Mouse (Mus musculus): ENCODE data around the gene Aktip. TPM values are rescaled to one million over a fixed set of nuclear protein-coding genes. Genes with fewer than 3 reads are reported as not detected.

Gene Aktip
- 45.2 and 47.5 TPM in 2 replicates for polyA plus RNA-seq (2015; fragmentation: Nextera tagmentation; extraction: Ambion mirVana)

- Histone ChIP-seq H3K9me3 (replicated peaks) (no peaks in the 10 kb centered on the region), H3K36me3 (no peaks in the 10 kb centered on the region), H3K4me1 (replicated peaks) (peaks cover 5% of the 10 kb centered on the region; the same call in 1 of the 2 replicates), H3K4me2 (no peak within 1 kb of the TSS), H3K27me3 (no peaks in the 10 kb centered on the region), H3K27ac (no peak within 1 kb of the TSS), H3K4me3 (no peak within 1 kb of the TSS), H3K9ac (no peak within 1 kb of the TSS)
- no peak for ATAC-seq (replicated peaks; ENCODE audit: insufficient number of reproducible peaks, insufficient read depth, low FRiP score, low read depth)
- 91% methylated on average over 7 of the region's 7 CpGs for WGBS
Measured at GRCm38 (mm10) chr8:91199876-91200275, at the start of gene Aktip. Aktip (minus strand) TSS chr8:91199976.

- Histone ChIP-seq H3K9ac (no peak overlapping the region), H3K4me2 (no peak overlapping the region), H3K9me3 (replicated peaks) (no peaks in the 10 kb centered on the region), H3K4me1 (replicated peaks) (peaks cover 13% of the 10 kb centered on the region), H3K4me3 (no peak overlapping the region), H3K36me3 (no peaks in the 10 kb centered on the region), H3K27me3 (no peaks in the 10 kb centered on the region), H3K27ac (no peak overlapping the region)
- ATAC-seq (replicated peaks; ENCODE audit: insufficient number of reproducible peaks, insufficient read depth, low FRiP score, low read depth) = no peak
- 79% methylated on average over 4 of the region's 4 CpGs for WGBS
Measured at GRCm38 (mm10) chr8:91245821-91246454, 46.2 kb upstream of the Aktip start.

- Histone ChIP-seq H3K9ac (no peak overlapping the region), H3K36me3 (no peaks in the 10 kb centered on the region), H3K4me3 (no peak overlapping the region), H3K4me2 (no peak overlapping the region), H3K9me3 (replicated peaks) (no peaks in the 10 kb centered on the region), H3K27ac (no peak overlapping the region), H3K4me1 (replicated peaks) (peaks cover 10% of the 10 kb centered on the region), H3K27me3 (no peaks in the 10 kb centered on the region)
- no peak for ATAC-seq (replicated peaks; ENCODE audit: insufficient number of reproducible peaks, insufficient read depth, low FRiP score, low read depth)
- WGBS = 79% methylated on average over 1 of the region's 1 CpGs
Measured at GRCm38 (mm10) chr8:91242721-91243120, 42.9 kb upstream of the Aktip start.

- no peak overlapping the region for H3K9ac ChIP-seq
- no peak overlapping the region for H3K4me2 ChIP-seq
- no peak overlapping the region for H3K27ac ChIP-seq
- no peaks in the 10 kb centered on the region for H3K36me3 ChIP-seq
- no peaks in the 10 kb centered on the region for H3K27me3 ChIP-seq
- WGBS = 59% methylated on average over 8 of the region's 8 CpGs
- 0 out of 2 replicates have a peak, but pooled peaks have one; percentile 31 for ATAC-seq (replicated peaks; ENCODE audit: insufficient number of reproducible peaks, insufficient read depth, low FRiP score, low read depth)
- peaks cover 10% of the 10 kb centered on the region for H3K4me1 ChIP-seq (replicated peaks)
- no peak overlapping the region for H3K4me3 ChIP-seq
- H3K9me3 ChIP-seq (replicated peaks) = no peaks in the 10 kb centered on the region
Measured at GRCm38 (mm10) chr8:91241873-91242519, 42.2 kb upstream of the Aktip start.

GRCm38 (mm10) chr8:91241371-91241770 is 41.6 kb upstream of the Aktip start:
- H3K27me3 ChIP-seq = no peaks in the 10 kb centered on the region
- H3K9ac ChIP-seq = no peak overlapping the region
- peaks cover 10% of the 10 kb centered on the region for H3K4me1 ChIP-seq (replicated peaks)
- H3K27ac ChIP-seq = no peak overlapping the region
- 74% methylated on average over 5 of the region's 5 CpGs for WGBS
- H3K9me3 ChIP-seq (replicated peaks) = no peaks in the 10 kb centered on the region
- H3K36me3 ChIP-seq = no peaks in the 10 kb centered on the region
- no peak overlapping the region for H3K4me3 ChIP-seq
- no peak for ATAC-seq (replicated peaks; ENCODE audit: insufficient number of reproducible peaks, insufficient read depth, low FRiP score, low read depth)
- no peak overlapping the region for H3K4me2 ChIP-seq

GRCm38 (mm10) chr8:91237191-91237590 is 37.4 kb upstream of the Aktip start:
- Histone ChIP-seq H3K9me3 (replicated peaks) (no peaks in the 10 kb centered on the region), H3K27me3 (no peaks in the 10 kb centered on the region), H3K9ac (no peak overlapping the region), H3K27ac (no peak overlapping the region), H3K36me3 (0 out of 2 replicates have a peak, but pooled peaks cover 1% of the 10 kb centered on the region), H3K4me1 (replicated peaks) (peaks cover 5% of the 10 kb centered on the region), H3K4me2 (no peak overlapping the region), H3K4me3 (no peak overlapping the region)
- 77% methylated on average over 2 of the region's 2 CpGs for WGBS
- no peak for ATAC-seq (replicated peaks; ENCODE audit: insufficient number of reproducible peaks, insufficient read depth, low FRiP score, low read depth)

- Histone ChIP-seq H3K9ac (no peak overlapping the region), H3K27ac (no peak overlapping the region), H3K36me3 (peaks cover 9% of the 10 kb centered on the region; the same call in 1 of the 2 replicates), H3K27me3 (no peaks in the 10 kb centered on the region), H3K4me2 (no peak overlapping the region), H3K4me3 (no peak overlapping the region), H3K9me3 (replicated peaks) (no peaks in the 10 kb centered on the region), H3K4me1 (replicated peaks) (no peaks in the 10 kb centered on the region)
- WGBS = 88% methylated on average over 2 of the region's 2 CpGs
- no peak for ATAC-seq (replicated peaks; ENCODE audit: insufficient number of reproducible peaks, insufficient read depth, low FRiP score, low read depth)
Measured at GRCm38 (mm10) chr8:91234097-91234496, 34.3 kb upstream of the Aktip start.

GRCm38 (mm10) chr8:91227421-91227841 is 27.7 kb upstream of the Aktip start:
- Histone ChIP-seq H3K4me2 (no peak overlapping the region), H3K9ac (no peak overlapping the region), H3K4me1 (replicated peaks) (no peaks in the 10 kb centered on the region), H3K27me3 (no peaks in the 10 kb centered on the region), H3K4me3 (no peak overlapping the region), H3K9me3 (replicated peaks) (no peaks in the 10 kb centered on the region), H3K27ac (no peak overlapping the region), H3K36me3 (peaks cover 9% of the 10 kb centered on the region; the same call in 1 of the 2 replicates)
- ATAC-seq (replicated peaks; ENCODE audit: insufficient number of reproducible peaks, insufficient read depth, low FRiP score, low read depth) = no peak
- 90% methylated on average over 7 of the region's 7 CpGs for WGBS

GRCm38 (mm10) chr8:91224227-91224626 is 24.5 kb upstream of the Aktip start:
- 83% methylated on average over 7 of the region's 7 CpGs for WGBS
- Histone ChIP-seq H3K4me2 (no peak overlapping the region), H3K4me1 (replicated peaks) (no peaks in the 10 kb centered on the region), H3K9me3 (replicated peaks) (no peaks in the 10 kb centered on the region), H3K9ac (no peak overlapping the region), H3K36me3 (no peaks in the 10 kb centered on the region), H3K27me3 (no peaks in the 10 kb centered on the region), H3K4me3 (no peak overlapping the region), H3K27ac (no peak overlapping the region)
- no peak for ATAC-seq (replicated peaks; ENCODE audit: insufficient number of reproducible peaks, insufficient read depth, low FRiP score, low read depth)

GRCm38 (mm10) chr8:91221841-91222240 is 22.1 kb upstream of the Aktip start:
- 86% methylated on average over 2 of the region's 2 CpGs for WGBS
- no peaks in the 10 kb centered on the region for H3K4me1 ChIP-seq (replicated peaks)
- no peak overlapping the region for H3K27ac ChIP-seq
- no peaks in the 10 kb centered on the region for H3K27me3 ChIP-seq
- H3K4me2 ChIP-seq = no peak overlapping the region
- H3K9me3 ChIP-seq (replicated peaks) = no peaks in the 10 kb centered on the region
- ATAC-seq (replicated peaks; ENCODE audit: insufficient number of reproducible peaks, insufficient read depth, low FRiP score, low read depth) = no peak
- H3K4me3 ChIP-seq = no peak overlapping the region
- H3K9ac ChIP-seq = no peak overlapping the region
- H3K36me3 ChIP-seq = no peaks in the 10 kb centered on the region

GRCm38 (mm10) chr8:91218271-91218670 is 18.5 kb upstream of the Aktip start:
- H3K9me3 ChIP-seq (replicated peaks) = no peaks in the 10 kb centered on the region
- 95% methylated on average over 4 of the region's 4 CpGs for WGBS
- no peak overlapping the region for H3K4me3 ChIP-seq

More at GRCm38 (mm10) chr8:91218271-91218670, 18.5 kb upstream of the Aktip start:
- H3K9ac ChIP-seq = no peak overlapping the region
- no peak overlapping the region for H3K27ac ChIP-seq
- no peaks in the 10 kb centered on the region for H3K36me3 ChIP-seq
- H3K4me1 ChIP-seq (replicated peaks) = no peaks in the 10 kb centered on the region
- no peak overlapping the region for H3K4me2 ChIP-seq
- H3K27me3 ChIP-seq = no peaks in the 10 kb centered on the region
- no peak for ATAC-seq (replicated peaks; ENCODE audit: insufficient number of reproducible peaks, insufficient read depth, low FRiP score, low read depth)

Measured in heart, embryonic 15.5 days (tissue).